Mouse (Mus musculus) intestine, embryonic 16.5 days (tissue): ENCODE results near the gene Zic3. TPM values are rescaled to one million over a fixed set of nuclear protein-coding genes. Genes with fewer than 3 reads are reported as not detected.

Experiments used
- ATAC-seq: fragments of 200-750 bp; cut with Nextera tagmentation; 2 replicates; pipeline ENCODE4 v1.8.0; 2017; ENCODE audit warnings: moderate TSS enrichment, moderate library complexity
- H3K27ac ChIP-seq: fragments of 300-500 bp; sonication (generic); 2 replicates; pipeline ENCODE4 v1.5.1; 2014; ENCODE audit warnings: mild to moderate bottlenecking, low read length
- H3K27me3 ChIP-seq: fragments of 300-500 bp; sonication (generic); replicated peaks from 2 replicates; pipeline ENCODE4 v1.6.1; 2014; ENCODE audit warnings: low read length, control low read depth, mixed read lengths; ENCODE audit not compliant: control insufficient read depth, insufficient read depth
- H3K36me3 ChIP-seq: fragments of 300-500 bp; sonication (generic); 2 replicates; pipeline ENCODE4 v1.6.1; 2014; ENCODE audit warnings: low read length, control low read depth; ENCODE audit not compliant: control insufficient read depth, insufficient read depth
- H3K4me1 ChIP-seq: fragments of 300-500 bp; sonication (generic); 2 replicates; pipeline ENCODE4 v1.6.1; 2014; ENCODE audit warnings: low read length, control low read depth, mixed read lengths; ENCODE audit not compliant: control insufficient read depth, insufficient read depth
- H3K4me2 ChIP-seq: fragments of 300-500 bp; sonication (generic); 2 replicates; pipeline ENCODE4 v1.6.1; 2014; ENCODE audit warnings: low read depth, low read length, control low read depth
- H3K4me3 ChIP-seq: fragments of 300-500 bp; sonication (generic); 2 replicates; pipeline ENCODE4 v1.5.1; 2014; ENCODE audit warnings: mild to moderate bottlenecking, low read length
- H3K9ac ChIP-seq: fragments of 300-500 bp; sonication (generic); 2 replicates; pipeline ENCODE4 v1.6.1; 2014; ENCODE audit warnings: low read depth, low read length
- H3K9me3 ChIP-seq: fragments of 300-500 bp; sonication (generic); 2 replicates; pipeline ENCODE4 v1.6.1; 2016; ENCODE audit warnings: low read length, control low read depth; ENCODE audit not compliant: control insufficient read depth
- WGBS: fragments of 180-500 bp; shearing (Covaris S2); extraction: QIAGEN DNeasy Blood & Tissue Kit; methylation state at CpG from one replicate; pipeline ENCODE4 v1.1.7; 2014; 5-methylcytosine and 5-hydroxymethylcytosine counted together
- polyA plus RNA-seq: library from polyadenylated mRNA; unstranded; fragments of >200 nt; fragmentation: Nextera tagmentation; extraction: Ambion mirVana; gene quantifications from 2 replicates; pipeline ENCODE4 v1.2.1, GENCODE M21; 2015

Zic3 gene
- not detected in 2 replicates for polyA plus RNA-seq

DNA sequence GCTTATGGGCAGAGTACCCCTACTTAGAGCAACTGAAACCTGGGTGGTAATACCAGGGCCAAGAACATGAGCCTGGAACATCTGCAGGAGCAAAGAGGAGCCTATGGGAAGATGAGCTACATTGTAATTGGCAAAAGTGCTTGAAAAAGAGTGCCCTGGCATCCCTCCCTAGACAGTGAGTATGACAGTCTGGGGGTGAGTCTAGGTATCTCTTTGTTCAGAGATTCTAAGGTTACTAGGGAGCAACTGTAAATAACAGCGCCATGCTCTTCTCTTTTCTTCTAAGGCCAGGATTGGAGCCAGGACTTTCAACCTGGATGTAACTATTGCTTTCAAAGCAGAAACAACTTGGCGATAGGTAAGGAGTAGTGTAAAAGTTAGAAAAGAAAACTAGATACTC is at the start of gene Zic3:
Zic3 (plus strand) TSS at position 301 of the 400 bp plus-strand sequence.
- Histone ChIP-seq H3K9ac (no peak within 1 kb of the TSS), H3K4me1 (no peaks in the 10 kb centered on the region), H3K36me3 (no peaks in the 10 kb centered on the region), H3K27me3 (peaks cover 39% of the 10 kb centered on the region), H3K4me2 (no peak within 1 kb of the TSS), H3K4me3 (no peak within 1 kb of the TSS), H3K9me3 (no peaks in the 10 kb centered on the region), H3K27ac (no peak within 1 kb of the TSS)
- WGBS = 76% methylated on average over 2 of the region's 2 CpGs
- no peak for ATAC-seq

DNA sequence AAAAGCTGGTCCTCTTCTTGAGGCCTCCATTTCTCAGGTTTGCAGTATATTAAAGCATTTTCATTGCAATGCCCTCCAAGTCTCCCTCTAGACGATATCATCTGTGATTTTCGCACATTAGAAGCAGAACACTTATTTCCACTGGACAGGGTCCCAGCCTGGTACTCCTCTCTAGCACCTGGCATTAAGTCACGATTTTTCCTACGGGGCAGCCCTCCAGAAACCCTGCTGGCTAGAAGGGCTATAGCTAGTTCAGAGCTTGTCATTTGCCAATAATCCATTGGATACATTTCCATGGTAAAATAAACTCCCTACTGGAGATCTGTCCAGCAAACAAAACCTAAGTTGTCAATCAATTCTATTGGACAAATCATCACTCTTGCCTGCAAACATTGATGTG is 40.1 kb upstream of the Zic3 start:
- Histone ChIP-seq H3K4me3 (no peak overlapping the region), H3K36me3 (no peaks in the 10 kb centered on the region), H3K27me3 (no peaks in the 10 kb centered on the region), H3K4me2 (no peak overlapping the region), H3K9me3 (no peaks in the 10 kb centered on the region), H3K4me1 (no peaks in the 10 kb centered on the region), H3K9ac (no peak overlapping the region), H3K27ac (no peak overlapping the region)
- 83% methylated on average over 4 of the region's 4 CpGs for WGBS
- no peak for ATAC-seq

DNA sequence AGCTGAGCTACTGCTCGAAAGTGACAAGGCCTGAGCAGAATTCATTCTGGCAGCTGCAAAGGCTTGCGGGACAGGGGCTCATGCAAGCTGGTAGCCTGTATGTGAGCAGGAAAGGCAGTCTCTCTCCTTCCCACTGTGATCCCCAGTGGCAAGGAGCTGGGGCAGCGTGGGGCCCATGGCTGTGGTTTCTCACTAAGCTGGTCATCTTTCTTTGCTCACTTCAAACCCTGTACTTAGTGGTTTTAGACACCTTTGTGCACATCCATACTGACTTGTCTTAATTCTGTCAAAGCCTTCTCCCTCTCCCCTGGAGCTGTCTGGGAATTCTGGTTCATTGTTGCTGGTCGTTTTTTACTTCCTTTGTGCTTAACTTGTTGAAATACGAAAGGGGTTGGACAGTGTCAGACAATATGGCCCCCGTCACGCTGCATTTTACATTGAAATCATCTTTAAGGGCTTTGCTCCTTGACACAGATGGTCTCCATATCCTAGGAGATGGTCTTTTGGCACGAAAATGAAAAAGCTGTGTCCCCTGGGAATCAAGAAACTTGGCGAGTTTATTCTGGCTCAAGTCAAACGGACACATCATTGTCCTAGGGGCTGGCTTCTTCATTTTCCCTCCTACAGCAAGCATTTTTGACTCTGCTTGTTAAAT is 34.9 kb upstream of the Zic3 start:
- H3K4me3 ChIP-seq = no peak overlapping the region
- H3K36me3 ChIP-seq = no peaks in the 10 kb centered on the region
- H3K4me2 ChIP-seq = no peak overlapping the region
- H3K27me3 ChIP-seq = no peaks in the 10 kb centered on the region
- WGBS = 78% methylated on average over 10 of the region's 10 CpGs
- ATAC-seq = no peak
- H3K9me3 ChIP-seq = no peaks in the 10 kb centered on the region
- H3K27ac ChIP-seq = no peak overlapping the region
- no peak overlapping the region for H3K9ac ChIP-seq
- no peaks in the 10 kb centered on the region for H3K4me1 ChIP-seq

DNA sequence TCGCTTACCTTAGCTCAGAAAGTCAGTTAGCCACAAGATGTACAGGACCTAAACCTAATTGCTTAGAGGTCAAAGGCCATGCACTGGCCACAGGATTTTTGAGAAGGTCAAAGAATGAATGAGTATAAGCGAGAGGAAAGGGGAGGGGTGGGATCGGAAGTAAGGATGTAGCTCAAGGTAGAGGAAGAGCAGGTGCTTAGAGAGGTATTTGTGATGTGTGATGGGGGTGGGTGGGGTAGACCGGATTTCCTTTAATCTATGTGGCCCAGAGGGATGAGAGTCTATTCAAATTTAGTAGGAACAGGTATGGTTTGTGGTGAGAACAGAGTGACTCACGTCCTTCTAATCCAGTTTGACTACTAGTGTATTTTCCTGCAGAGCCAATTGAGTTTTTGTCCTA is 9.1 kb upstream of the Zic3 start:
- H3K9me3 ChIP-seq = no peaks in the 10 kb centered on the region
- peaks cover 47% of the 10 kb centered on the region for H3K27me3 ChIP-seq
- H3K27ac ChIP-seq = no peak overlapping the region
- no peak overlapping the region for H3K4me3 ChIP-seq
- ATAC-seq = no peak
- no peak overlapping the region for H3K9ac ChIP-seq
- WGBS = 60% methylated on average over 5 of the region's 5 CpGs
- no peaks in the 10 kb centered on the region for H3K36me3 ChIP-seq
- no peak overlapping the region for H3K4me2 ChIP-seq
- no peaks in the 10 kb centered on the region for H3K4me1 ChIP-seq

DNA sequence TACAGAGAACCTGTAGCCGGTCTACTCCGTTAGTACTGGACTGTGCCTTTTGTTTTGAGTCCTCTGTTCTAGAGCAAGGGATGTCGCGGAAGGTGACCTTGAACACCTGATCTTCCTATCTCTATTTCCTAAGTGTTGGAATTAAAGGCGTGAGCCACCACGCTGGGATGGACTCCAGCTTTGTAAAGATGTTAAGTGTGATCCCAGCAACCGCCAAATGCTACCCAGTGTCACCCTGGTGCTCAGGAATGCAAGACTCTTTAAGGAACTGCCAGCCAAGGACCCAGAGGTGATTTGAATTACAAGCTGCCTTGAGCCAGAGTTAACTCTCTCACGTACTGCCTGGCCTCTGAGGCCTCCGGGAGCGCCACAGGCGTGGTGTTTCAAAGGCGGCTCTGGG is 8.4 kb upstream of the Zic3 start:
- WGBS = 19% methylated on average over 12 of the region's 12 CpGs
- H3K4me2 ChIP-seq = no peak overlapping the region
- no peak for ATAC-seq
- no peaks in the 10 kb centered on the region for H3K4me1 ChIP-seq
- no peak overlapping the region for H3K27ac ChIP-seq
- H3K27me3 ChIP-seq = peaks cover 52% of the 10 kb centered on the region
- H3K9me3 ChIP-seq = no peaks in the 10 kb centered on the region
- H3K9ac ChIP-seq = no peak overlapping the region
- H3K36me3 ChIP-seq = no peaks in the 10 kb centered on the region
- H3K4me3 ChIP-seq = no peak overlapping the region

DNA sequence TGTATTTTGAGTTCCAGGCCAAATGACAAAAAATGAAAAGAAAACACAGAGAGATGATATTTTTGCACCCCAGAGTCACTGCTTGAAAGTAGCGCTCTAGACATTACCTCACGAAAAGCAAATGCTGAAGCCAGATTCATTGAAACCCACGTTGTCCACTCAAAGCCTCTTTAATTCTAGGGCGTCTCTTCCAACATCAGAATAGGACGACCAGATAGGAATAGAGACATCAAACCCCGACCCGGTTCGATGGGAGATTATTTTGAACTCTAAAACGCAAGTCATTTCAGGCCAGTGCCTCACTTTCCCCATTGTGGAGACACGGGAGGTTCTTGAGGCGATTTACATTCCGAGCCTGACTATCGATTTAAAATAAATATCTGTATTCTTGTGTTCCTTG is 7.7 kb upstream of the Zic3 start:
- H3K27ac ChIP-seq = no peak overlapping the region
- H3K36me3 ChIP-seq = no peaks in the 10 kb centered on the region
- no peak overlapping the region for H3K4me2 ChIP-seq
- H3K27me3 ChIP-seq = peaks cover 55% of the 10 kb centered on the region
- H3K4me1 ChIP-seq = no peaks in the 10 kb centered on the region
- H3K4me3 ChIP-seq = no peak overlapping the region
- ATAC-seq = no peak
- H3K9ac ChIP-seq = no peak overlapping the region
- H3K9me3 ChIP-seq = no peaks in the 10 kb centered on the region
- 20% methylated on average over 13 of the region's 13 CpGs for WGBS

DNA sequence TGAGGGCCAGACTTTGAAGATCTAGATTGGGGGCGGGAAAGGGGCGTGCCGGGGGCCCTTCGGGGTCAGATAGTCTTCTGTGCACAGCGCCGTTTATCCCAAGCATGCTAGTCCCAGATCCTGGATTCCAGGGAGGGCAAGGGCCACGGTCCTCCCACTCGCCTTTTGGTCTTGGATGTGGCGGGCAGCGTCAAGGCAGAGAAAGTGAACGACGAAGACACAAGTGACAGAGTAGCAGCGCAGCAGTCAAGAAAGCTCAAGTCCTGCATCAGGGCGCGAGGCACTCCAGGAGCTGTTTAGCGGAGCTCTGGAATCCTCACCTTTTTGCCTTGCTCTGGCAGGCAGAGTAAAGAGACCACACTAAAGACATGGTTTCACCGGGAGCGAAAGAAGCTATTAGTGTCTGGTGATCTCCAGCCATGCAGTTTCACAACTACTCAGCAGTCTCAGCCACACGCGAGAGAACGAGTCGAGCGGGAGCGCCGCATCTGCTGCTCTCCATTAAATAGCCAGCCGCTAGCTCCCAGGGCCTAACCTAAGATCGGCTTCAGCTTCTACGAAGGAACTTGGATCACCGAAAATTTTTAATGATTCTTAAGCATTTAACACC is 7.1 kb upstream of the Zic3 start:
- no peaks in the 10 kb centered on the region for H3K36me3 ChIP-seq
- peaks cover 57% of the 10 kb centered on the region for H3K27me3 ChIP-seq
- H3K4me1 ChIP-seq = no peaks in the 10 kb centered on the region
- ATAC-seq = no peak
- WGBS = 19% methylated on average over 29 of the region's 29 CpGs
- H3K9ac ChIP-seq = no peak overlapping the region
- no peak overlapping the region for H3K27ac ChIP-seq
- H3K4me2 ChIP-seq = no peak overlapping the region
- no peak overlapping the region for H3K4me3 ChIP-seq
- no peaks in the 10 kb centered on the region for H3K9me3 ChIP-seq

DNA sequence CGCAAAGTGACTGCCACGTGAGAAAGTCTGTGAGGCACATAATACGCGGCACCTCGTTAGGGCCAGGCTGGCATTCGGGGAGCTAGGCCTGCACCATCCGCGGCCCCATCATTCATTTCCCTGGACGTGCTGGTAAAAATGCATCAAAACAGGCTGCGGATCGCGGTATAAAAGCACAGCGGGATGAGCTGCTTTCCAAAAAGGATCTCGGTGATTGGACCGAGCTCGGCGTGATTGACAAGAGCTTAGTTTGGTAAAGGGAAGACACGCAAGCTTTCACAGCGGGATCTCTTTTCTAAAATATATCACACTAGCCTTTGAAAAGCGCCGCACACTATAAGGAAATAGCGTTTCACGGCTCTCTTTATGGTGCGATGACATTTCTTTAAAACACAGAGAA is 3.8 kb upstream of the Zic3 start:
- ATAC-seq = no peak
- H3K27me3 ChIP-seq = peaks cover 57% of the 10 kb centered on the region
- H3K4me1 ChIP-seq = no peaks in the 10 kb centered on the region
- no peak overlapping the region for H3K4me3 ChIP-seq
- no peaks in the 10 kb centered on the region for H3K36me3 ChIP-seq
- H3K9me3 ChIP-seq = no peaks in the 10 kb centered on the region
- 15% methylated on average over 24 of the region's 24 CpGs for WGBS
- no peak overlapping the region for H3K27ac ChIP-seq
- H3K4me2 ChIP-seq = no peak overlapping the region
- no peak overlapping the region for H3K9ac ChIP-seq

DNA sequence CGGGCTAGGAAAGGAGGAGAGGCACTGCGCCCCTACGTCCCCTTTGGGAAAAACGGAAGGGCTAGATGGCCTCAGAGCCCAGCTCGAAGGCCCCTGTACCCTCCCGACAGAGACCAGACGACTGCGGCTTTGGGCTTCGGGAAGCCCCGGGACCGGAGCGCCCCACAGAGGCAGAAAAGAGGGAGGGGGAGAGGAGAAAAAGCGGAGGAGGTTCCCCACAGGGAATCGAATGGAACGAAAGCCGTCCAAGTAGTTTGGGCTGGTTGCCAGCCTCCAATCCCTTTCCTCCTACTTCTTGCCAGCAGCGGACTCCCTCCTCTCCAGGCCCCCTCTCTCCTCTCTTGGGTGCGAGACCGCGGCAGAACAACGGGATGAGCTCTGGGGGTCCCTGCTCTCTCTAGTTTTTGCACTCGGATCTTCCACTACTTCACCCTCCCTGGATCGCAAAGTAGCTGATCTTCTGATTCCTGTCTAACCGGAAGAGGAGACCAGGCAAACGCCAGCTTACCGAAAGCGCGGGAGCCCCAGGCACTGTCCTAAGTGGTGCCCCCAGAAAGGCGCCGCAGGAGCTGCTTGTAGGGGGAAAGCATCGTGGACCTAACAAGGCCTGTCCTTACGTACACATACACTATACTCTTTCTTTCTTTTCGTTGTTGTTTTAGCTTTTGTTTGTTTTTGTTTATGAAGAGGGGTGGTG is 3.1 kb upstream of the Zic3 start:
- no peak for ATAC-seq
- no peaks in the 10 kb centered on the region for H3K36me3 ChIP-seq
- H3K27ac ChIP-seq = no peak overlapping the region
- no peaks in the 10 kb centered on the region for H3K4me1 ChIP-seq
- H3K9ac ChIP-seq = no peak overlapping the region
- no peak overlapping the region for H3K4me2 ChIP-seq
- H3K4me3 ChIP-seq = no peak overlapping the region
- peaks cover 54% of the 10 kb centered on the region for H3K27me3 ChIP-seq
- H3K9me3 ChIP-seq = no peaks in the 10 kb centered on the region
- 15% methylated on average over 33 of the region's 33 CpGs for WGBS
